Mouse (Mus musculus): ENCODE results near the gene Syvn1. TPM values are rescaled to one million over a fixed set of nuclear protein-coding genes. Genes with fewer than 3 reads are reported as not detected.

Syvn1 gene
- polyA plus RNA-seq, 1 experiment: 40.3 TPM

- Histone ChIP-seq H3K27ac (ENCODE audit: insufficient read depth, low read length) (no peak overlapping the region), H3K4me1 (ENCODE audit: control insufficient read depth, insufficient read depth, low read length) (no peaks in the 10 kb centered on the region), H3K4me3 (ENCODE audit: insufficient read depth, low read length) (peak overlapping the region; percentile 56)
- TF ChIP-seq CTCF (IDR thresholded peaks at IDR 0.05; ENCODE audit: borderline replicate concordance, insufficient read depth, low read length) (no peak), POLR2A (IDR thresholded peaks at IDR 0.05; ENCODE audit: low read depth, low read length) (no peak)
Measured at GRCm38 (mm10) chr19:6066571-6066970, 20.2 kb downstream of the Syvn1 start.

DNA sequence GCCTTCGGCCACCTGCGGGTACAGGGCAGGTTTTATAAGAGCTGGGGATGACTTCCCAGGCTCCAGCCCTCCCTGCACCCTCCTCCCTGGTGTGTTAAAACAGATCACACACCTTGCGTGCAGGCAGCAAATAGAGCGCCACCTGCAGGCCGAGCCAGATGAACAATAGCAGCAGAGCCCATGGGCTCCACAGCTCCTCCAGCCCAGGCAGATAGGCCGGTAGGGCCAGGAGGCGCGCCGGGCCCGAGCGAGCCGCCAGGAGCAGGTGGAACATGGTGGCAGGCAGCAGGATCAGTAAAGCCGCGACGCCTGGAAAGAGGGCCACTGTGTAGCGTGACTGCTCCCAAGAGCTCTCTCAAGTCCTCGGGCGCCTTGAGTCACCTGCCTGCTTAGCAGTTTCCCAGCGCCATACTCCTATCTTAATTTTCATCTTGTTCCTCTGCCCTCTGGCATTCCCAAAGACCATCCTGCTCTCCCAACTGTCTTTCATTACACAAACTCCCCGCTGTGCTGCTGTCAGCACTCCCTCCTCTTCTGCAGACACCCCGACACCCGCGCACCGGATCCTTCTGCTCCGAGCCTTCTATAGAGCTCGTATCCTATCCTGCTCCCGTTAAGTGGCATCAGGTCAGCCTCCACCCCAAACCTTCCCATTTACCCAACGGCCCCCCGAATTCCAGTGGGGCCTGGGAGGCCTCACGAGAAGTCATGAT lies 20.8 kb downstream of the Syvn1 start:
- peak; percentile 91 for TF ChIP-seq CTCF (IDR thresholded peaks at IDR 0.05; ENCODE audit: borderline replicate concordance, insufficient read depth, low read length)
- no peak for TF ChIP-seq POLR2A (IDR thresholded peaks at IDR 0.05; ENCODE audit: low read depth, low read length)
- H3K4me1 ChIP-seq (ENCODE audit: control insufficient read depth, insufficient read depth, low read length): no peaks in the 10 kb centered on the region
- 0 out of 2 replicates have a peak overlapping the region, but pooled peaks have one; percentile 1 for H3K27ac ChIP-seq (ENCODE audit: insufficient read depth, low read length)
- H3K4me3 ChIP-seq (ENCODE audit: insufficient read depth, low read length): peak overlapping the region; percentile 56

GRCm38 (mm10) chr19:6067724-6068415 lies 21.5 kb downstream of the Syvn1 start, which contains the start of gene Tm7sf2:
Gene Tm7sf2, minus strand, starts transcription at chr19:6068373.
- TF ChIP-seq POLR2A (IDR thresholded peaks at IDR 0.05; ENCODE audit: low read depth, low read length): peak; percentile 70
- no peak for TF ChIP-seq CTCF (IDR thresholded peaks at IDR 0.05; ENCODE audit: borderline replicate concordance, insufficient read depth, low read length)
- Histone ChIP-seq H3K4me1 (ENCODE audit: control insufficient read depth, insufficient read depth, low read length) (no peaks in the 10 kb centered on the region), H3K27ac (ENCODE audit: insufficient read depth, low read length) (0 out of 2 replicates have a peak within 1 kb of the TSS, but pooled peaks have one; percentile 1), H3K4me3 (ENCODE audit: insufficient read depth, low read length) (peak within 1 kb of the TSS; percentile 56)

DNA sequence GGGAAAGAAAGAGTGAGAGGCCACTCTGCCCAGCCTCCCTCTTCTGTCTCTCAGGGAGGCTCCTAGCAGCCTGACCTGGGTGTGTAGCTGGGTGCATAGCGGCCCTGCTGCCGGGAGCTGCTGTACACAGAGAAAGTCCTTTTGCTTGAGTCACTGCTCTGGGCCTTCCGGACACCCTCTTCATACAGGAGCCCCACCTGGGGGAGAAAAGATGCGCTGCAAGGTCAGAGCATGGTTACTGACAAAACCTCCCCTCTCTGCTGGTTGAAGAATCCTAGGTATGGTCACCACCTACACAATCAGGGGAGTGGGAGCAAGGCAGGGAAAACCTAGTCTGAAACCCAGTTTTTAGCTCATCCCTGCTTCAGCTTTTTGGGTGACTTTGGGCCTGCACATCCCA lies 22.6 kb downstream of the Syvn1 start:
- H3K27ac ChIP-seq (ENCODE audit: insufficient read depth, low read length): no peak overlapping the region
- no peaks in the 10 kb centered on the region for H3K4me1 ChIP-seq (ENCODE audit: control insufficient read depth, insufficient read depth, low read length)
- no peak overlapping the region for H3K4me3 ChIP-seq (ENCODE audit: insufficient read depth, low read length)
- TF ChIP-seq CTCF (IDR thresholded peaks at IDR 0.05; ENCODE audit: borderline replicate concordance, insufficient read depth, low read length) (no peak), POLR2A (IDR thresholded peaks at IDR 0.05; ENCODE audit: low read depth, low read length) (no peak)

DNA sequence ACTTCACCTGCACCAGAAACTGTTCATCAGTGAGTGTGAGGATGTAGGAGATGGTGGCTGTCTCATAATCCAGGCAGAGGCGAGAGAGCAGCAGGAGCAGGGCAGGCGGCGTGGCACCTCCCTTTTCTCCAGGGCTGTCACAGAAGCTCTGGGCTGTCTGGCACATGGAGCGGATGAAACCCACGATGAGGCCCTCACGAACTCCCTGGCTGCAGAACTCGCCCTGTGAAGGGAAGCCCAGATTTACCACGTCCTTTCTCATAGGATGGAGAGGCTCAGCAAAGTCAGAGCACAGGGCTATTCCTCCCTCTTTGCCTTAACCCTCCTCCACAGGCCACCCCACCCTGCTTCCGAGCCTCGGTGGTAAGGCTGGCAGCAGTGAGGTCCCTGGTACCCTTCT lies 23.5 kb downstream of the Syvn1 start:
- Histone ChIP-seq H3K27ac (ENCODE audit: insufficient read depth, low read length) (no peak overlapping the region), H3K4me3 (ENCODE audit: insufficient read depth, low read length) (no peak overlapping the region), H3K4me1 (ENCODE audit: control insufficient read depth, insufficient read depth, low read length) (no peaks in the 10 kb centered on the region)
- TF ChIP-seq CTCF (IDR thresholded peaks at IDR 0.05; ENCODE audit: borderline replicate concordance, insufficient read depth, low read length): no peak
- no peak for TF ChIP-seq POLR2A (IDR thresholded peaks at IDR 0.05; ENCODE audit: low read depth, low read length)

- Histone ChIP-seq H3K27ac (ENCODE audit: insufficient read depth, low read length) (no peak overlapping the region), H3K4me1 (ENCODE audit: control insufficient read depth, insufficient read depth, low read length) (no peaks in the 10 kb centered on the region), H3K4me3 (ENCODE audit: insufficient read depth, low read length) (no peak overlapping the region)
- TF ChIP-seq CTCF (IDR thresholded peaks at IDR 0.05; ENCODE audit: borderline replicate concordance, insufficient read depth, low read length) (no peak), POLR2A (IDR thresholded peaks at IDR 0.05; ENCODE audit: low read depth, low read length) (no peak)
Measured at GRCm38 (mm10) chr19:6070571-6071250, 24.3 kb downstream of the Syvn1 start.

GRCm38 (mm10) chr19:6071261-6071660 lies 24.9 kb downstream of the Syvn1 start:
- H3K27ac ChIP-seq (ENCODE audit: insufficient read depth, low read length): no peak overlapping the region
- no peak overlapping the region for H3K4me3 ChIP-seq (ENCODE audit: insufficient read depth, low read length)
- H3K4me1 ChIP-seq (ENCODE audit: control insufficient read depth, insufficient read depth, low read length): no peaks in the 10 kb centered on the region
- TF ChIP-seq POLR2A (IDR thresholded peaks at IDR 0.05; ENCODE audit: low read depth, low read length): no peak
- no peak for TF ChIP-seq CTCF (IDR thresholded peaks at IDR 0.05; ENCODE audit: borderline replicate concordance, insufficient read depth, low read length)

DNA sequence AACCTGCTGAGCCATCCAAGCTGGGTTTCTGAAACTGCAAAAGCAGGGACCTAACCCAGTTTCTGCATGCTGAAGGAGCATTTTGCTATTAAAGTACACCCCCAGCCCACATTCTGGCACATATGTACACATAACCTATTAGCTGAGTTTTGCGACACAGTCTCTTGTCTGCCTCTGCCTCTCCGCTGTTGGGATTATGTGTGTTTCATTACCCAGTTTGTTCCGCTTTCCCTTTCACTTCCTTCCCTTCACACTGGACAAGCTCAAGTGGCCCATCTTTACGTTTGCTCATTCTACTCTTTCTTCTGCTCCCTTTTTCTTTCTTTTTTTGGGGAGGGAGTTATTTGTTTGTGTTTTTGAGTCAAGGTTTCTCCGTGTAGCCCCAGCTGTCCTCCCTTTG lies 27.5 kb downstream of the Syvn1 start:
- TF ChIP-seq CTCF (IDR thresholded peaks at IDR 0.05; ENCODE audit: borderline replicate concordance, insufficient read depth, low read length): no peak
- TF ChIP-seq POLR2A (IDR thresholded peaks at IDR 0.05; ENCODE audit: low read depth, low read length): no peak
- no peaks in the 10 kb centered on the region for H3K4me1 ChIP-seq (ENCODE audit: control insufficient read depth, insufficient read depth, low read length)
- no peak overlapping the region for H3K4me3 ChIP-seq (ENCODE audit: insufficient read depth, low read length)
- no peak overlapping the region for H3K27ac ChIP-seq (ENCODE audit: insufficient read depth, low read length)

DNA sequence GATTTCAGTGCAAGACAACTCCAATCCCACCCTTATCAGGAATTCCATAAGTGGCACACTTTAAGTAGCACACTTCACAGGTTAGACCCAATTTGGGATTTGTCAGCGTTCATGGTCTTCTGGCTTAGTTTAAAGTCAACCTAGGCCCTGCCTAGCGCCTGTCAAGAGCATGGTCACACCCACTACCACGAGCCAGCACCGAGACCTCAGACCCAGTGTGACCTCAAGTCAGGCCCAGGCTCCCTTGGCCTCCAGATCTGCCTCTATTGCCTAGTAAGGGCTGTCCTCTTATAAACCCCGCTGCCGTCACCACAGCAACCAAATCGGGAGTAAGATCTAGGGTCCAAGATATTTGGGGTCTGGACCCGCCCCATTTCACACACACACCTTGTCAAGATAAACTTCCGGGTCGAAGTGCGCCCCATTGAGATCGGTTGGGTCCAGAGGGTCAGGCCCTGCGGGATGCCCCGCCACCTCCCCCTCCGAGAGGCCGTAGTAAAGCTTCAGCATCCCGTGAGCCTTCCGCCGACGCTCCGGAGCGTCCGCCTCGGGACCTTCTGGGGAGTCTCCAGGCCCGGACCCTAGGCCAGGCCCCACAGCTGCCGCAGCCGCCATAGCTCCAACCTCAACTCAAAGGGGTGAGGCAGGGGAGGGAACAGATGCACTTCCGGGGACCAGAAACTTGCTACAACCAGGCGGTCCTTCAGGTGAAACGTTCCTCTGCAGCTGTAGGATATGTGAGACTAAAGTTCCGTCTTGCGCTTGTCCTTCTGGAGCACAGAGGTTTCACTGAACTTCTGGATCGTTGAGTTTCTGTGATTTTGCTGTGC lies 30.4 kb downstream of the Syvn1 start, which contains the start of gene Vps51:
Gene Vps51, minus strand, starts transcription at position 668 of the 830 bp plus-strand sequence.
- H3K4me3 ChIP-seq (ENCODE audit: insufficient read depth, low read length): peak within 1 kb of the TSS; percentile 64
- H3K27ac ChIP-seq (ENCODE audit: insufficient read depth, low read length): peak within 1 kb of the TSS; percentile 62; the same call in 1 of the 2 replicates
- no peaks in the 10 kb centered on the region for H3K4me1 ChIP-seq (ENCODE audit: control insufficient read depth, insufficient read depth, low read length)
- TF ChIP-seq POLR2A (IDR thresholded peaks at IDR 0.05; ENCODE audit: low read depth, low read length) (peak; percentile 50), CTCF (IDR thresholded peaks at IDR 0.05; ENCODE audit: borderline replicate concordance, insufficient read depth, low read length) (no peak)
